Mouse (Mus musculus): Measurements from ENCODE around the gene Gm973. TPM values are rescaled to one million over a fixed set of nuclear protein-coding genes. Genes with fewer than 3 reads are reported as not detected.

The Gm973 gene
- polyA plus RNA-seq, 1 experiment: 6.4 TPM

DNA sequence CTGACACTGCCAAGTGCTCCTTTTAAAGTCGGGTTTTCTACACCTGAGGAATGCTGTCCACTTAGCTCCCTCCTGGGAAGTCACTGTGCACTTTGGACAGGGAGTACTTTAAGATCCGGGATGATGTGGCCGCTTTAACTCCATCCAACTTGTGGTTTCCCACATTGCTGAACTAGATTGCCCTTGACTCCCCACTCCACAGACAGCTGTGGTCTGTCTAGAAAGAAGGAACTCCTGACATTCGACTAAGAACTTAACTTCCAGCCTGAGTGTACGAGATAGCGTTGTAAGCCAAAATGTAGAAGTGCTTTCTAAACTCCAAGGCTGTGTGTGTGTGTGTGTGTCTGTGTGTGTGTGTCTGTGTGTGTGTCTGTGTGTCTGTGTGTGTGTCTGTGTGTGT is 34.2 kb downstream of the Gm973 start:
- TF ChIP-seq CTCF (IDR thresholded peaks at IDR 0.05; ENCODE audit: borderline replicate concordance, extremely low read depth, insufficient read depth, insufficient read length): no peak
- TF ChIP-seq POLR2A (IDR thresholded peaks at IDR 0.05; ENCODE audit: borderline replicate concordance, extremely low read depth, insufficient read depth, insufficient read length, poor library complexity, severe bottlenecking): no peak
- no peak for DNase-seq (ENCODE audit: low read depth)

GRCm38 (mm10) chr1:59550996-59551395 is 34.9 kb downstream of the Gm973 start:
- TF ChIP-seq POLR2A (IDR thresholded peaks at IDR 0.05; ENCODE audit: borderline replicate concordance, extremely low read depth, insufficient read depth, insufficient read length, poor library complexity, severe bottlenecking) (no peak), CTCF (IDR thresholded peaks at IDR 0.05; ENCODE audit: borderline replicate concordance, extremely low read depth, insufficient read depth, insufficient read length) (no peak)
- DNase-seq (ENCODE audit: low read depth): no peak

DNA sequence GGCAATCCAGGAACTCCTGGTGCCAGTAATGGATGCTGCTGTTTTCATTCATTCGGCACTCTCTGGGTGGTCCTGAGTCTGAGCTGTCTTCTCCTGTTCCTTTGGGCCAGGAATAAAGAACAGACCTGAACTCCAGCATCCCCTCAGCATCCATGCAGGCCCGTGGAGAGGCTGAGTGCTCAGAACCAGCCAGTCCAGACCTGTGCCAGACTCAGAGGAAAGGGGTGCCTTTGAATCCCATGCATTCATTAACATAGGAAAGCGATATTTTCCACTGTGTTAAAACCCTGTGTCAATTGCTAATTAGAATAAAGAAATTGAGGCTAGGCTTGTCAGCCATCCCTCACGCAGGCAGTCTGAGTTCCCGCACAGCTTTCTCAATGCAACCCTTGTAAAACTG is 37.6 kb downstream of the Gm973 start:
- peak; percentile 78 for DNase-seq (ENCODE audit: low read depth)

DNA sequence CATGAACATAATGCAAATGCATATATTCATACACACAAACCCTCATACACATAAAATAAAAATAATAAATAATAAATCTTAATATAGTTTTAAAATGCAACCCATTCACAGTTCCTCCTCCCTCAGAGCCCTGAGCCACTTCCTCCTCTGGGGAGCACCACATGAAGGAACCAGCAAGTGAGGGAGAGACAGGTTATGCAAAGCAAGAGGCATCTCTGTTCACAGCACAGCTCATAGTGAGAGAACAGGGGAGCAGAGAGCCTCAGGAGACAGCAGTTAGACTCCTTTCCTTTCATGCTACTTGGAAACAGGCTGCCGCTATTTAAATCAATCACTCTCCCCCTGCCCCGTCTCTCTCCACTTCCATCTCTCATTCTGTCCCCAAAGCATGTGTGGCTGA is 47.5 kb downstream of the Gm973 start:
- no peak for DNase-seq (ENCODE audit: low read depth)
- TF ChIP-seq POLR2A (IDR thresholded peaks at IDR 0.05; ENCODE audit: borderline replicate concordance, extremely low read depth, insufficient read depth, insufficient read length, poor library complexity, severe bottlenecking): no peak
- no peak for TF ChIP-seq CTCF (IDR thresholded peaks at IDR 0.05; ENCODE audit: borderline replicate concordance, extremely low read depth, insufficient read depth, insufficient read length)

More for the DNA sequence above, 37.6 kb downstream of the Gm973 start:
- TF ChIP-seq POLR2A (IDR thresholded peaks at IDR 0.05; ENCODE audit: borderline replicate concordance, extremely low read depth, insufficient read depth, insufficient read length, poor library complexity, severe bottlenecking) (no peak), CTCF (IDR thresholded peaks at IDR 0.05; ENCODE audit: borderline replicate concordance, extremely low read depth, insufficient read depth, insufficient read length) (no peak)

DNA sequence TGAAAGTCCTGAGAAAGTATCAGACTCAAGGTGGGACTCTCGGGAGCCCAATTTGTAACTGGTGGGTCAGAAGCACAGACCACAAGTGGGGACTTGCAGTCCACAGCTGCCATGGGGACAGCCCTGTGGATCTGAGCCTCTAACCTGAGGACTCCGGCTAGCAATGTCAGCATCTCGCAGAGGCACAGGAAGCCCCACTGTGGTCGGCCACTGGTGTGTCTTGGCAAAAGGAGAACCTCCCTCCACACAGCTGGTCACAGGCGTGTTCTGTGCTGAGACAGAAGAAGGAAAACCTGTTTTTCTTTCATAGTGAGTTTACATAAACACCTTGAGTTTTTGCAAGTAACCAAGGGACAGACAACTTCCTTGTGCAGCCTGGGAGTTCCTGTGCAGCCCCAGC is 49.7 kb downstream of the Gm973 start:
- TF ChIP-seq POLR2A (IDR thresholded peaks at IDR 0.05; ENCODE audit: borderline replicate concordance, extremely low read depth, insufficient read depth, insufficient read length, poor library complexity, severe bottlenecking) (no peak), CTCF (IDR thresholded peaks at IDR 0.05; ENCODE audit: borderline replicate concordance, extremely low read depth, insufficient read depth, insufficient read length) (no peak)
- DNase-seq (ENCODE audit: low read depth): no peak

DNA sequence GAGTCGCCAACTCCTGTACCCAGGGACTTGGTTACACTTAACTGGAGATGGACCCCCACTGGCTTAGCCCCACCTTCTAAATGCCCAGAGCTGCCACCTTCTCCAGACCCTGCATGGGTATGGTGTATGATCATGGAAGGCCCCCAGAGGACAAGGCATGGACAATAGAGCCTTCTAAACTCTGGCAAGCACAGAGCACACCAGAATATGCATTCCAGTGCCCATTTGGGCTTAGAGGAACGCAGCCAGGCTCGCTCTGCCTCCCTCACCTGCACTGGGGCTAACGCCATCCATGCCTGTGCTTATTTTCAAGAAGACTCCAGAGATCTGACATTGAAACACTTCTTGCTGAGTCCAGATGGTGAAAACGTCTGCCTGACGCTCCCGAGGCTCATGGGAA is 50.2 kb downstream of the Gm973 start:
- no peak for DNase-seq (ENCODE audit: low read depth)
- no peak for TF ChIP-seq CTCF (IDR thresholded peaks at IDR 0.05; ENCODE audit: borderline replicate concordance, extremely low read depth, insufficient read depth, insufficient read length)
- TF ChIP-seq POLR2A (IDR thresholded peaks at IDR 0.05; ENCODE audit: borderline replicate concordance, extremely low read depth, insufficient read depth, insufficient read length, poor library complexity, severe bottlenecking): no peak

DNA sequence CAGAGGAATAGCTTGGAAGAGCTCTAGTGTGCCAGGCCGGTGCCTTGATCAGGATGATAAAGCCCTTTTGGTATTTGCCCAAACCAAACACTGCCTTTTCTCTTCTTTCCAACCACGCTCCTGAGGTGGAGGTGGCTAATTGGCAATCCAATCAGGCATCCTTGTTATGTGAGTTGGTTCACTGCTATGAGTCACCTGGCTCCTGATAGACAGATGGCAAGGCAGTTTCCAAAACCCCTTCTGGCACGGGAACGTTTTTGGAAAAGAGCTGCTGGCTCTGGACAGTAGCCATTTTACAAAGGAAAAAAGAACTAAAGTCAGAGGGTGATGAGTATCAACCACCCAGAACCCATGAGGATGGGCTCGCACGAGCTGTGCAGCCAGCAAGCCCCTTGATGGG is 50.9 kb downstream of the Gm973 start:
- DNase-seq (ENCODE audit: low read depth): peak; percentile 73

DNA sequence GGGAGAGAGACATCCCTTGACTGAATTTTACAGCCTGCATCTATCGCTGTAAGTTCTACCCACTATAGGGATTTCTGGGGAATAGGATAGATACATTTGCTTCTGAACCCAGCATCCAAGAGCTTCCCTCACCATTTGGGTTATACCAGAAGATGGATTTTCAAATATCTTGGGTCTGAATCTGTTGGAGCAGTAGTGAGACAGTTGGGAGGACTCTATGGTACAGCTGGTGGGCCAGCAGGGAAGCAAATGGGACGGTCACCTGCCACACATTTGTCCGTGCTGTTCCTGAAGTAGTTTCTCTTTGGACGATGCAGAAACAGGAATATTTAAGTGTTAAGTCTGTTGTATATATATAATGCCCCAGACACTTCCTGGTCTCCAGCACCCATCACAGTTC is 51.5 kb downstream of the Gm973 start:
- no peak for TF ChIP-seq POLR2A (IDR thresholded peaks at IDR 0.05; ENCODE audit: borderline replicate concordance, extremely low read depth, insufficient read depth, insufficient read length, poor library complexity, severe bottlenecking)
- no peak for TF ChIP-seq CTCF (IDR thresholded peaks at IDR 0.05; ENCODE audit: borderline replicate concordance, extremely low read depth, insufficient read depth, insufficient read length)
- DNase-seq (ENCODE audit: low read depth): no peak

More for the DNA sequence above, 50.9 kb downstream of the Gm973 start:
- TF ChIP-seq CTCF (IDR thresholded peaks at IDR 0.05; ENCODE audit: borderline replicate concordance, extremely low read depth, insufficient read depth, insufficient read length) (no peak), POLR2A (IDR thresholded peaks at IDR 0.05; ENCODE audit: borderline replicate concordance, extremely low read depth, insufficient read depth, insufficient read length, poor library complexity, severe bottlenecking) (no peak)

GRCm38 (mm10) chr1:59568283-59568682 is 52.2 kb downstream of the Gm973 start:
- no peak for DNase-seq (ENCODE audit: low read depth)

GRCm38 (mm10) chr1:59569301-59569700 is 53.2 kb downstream of the Gm973 start:
- TF ChIP-seq POLR2A (IDR thresholded peaks at IDR 0.05; ENCODE audit: borderline replicate concordance, extremely low read depth, insufficient read depth, insufficient read length, poor library complexity, severe bottlenecking) (no peak), CTCF (IDR thresholded peaks at IDR 0.05; ENCODE audit: borderline replicate concordance, extremely low read depth, insufficient read depth, insufficient read length) (no peak)

More at GRCm38 (mm10) chr1:59568283-59568682, 52.2 kb downstream of the Gm973 start:
- TF ChIP-seq POLR2A (IDR thresholded peaks at IDR 0.05; ENCODE audit: borderline replicate concordance, extremely low read depth, insufficient read depth, insufficient read length, poor library complexity, severe bottlenecking): no peak
- TF ChIP-seq CTCF (IDR thresholded peaks at IDR 0.05; ENCODE audit: borderline replicate concordance, extremely low read depth, insufficient read depth, insufficient read length): no peak

GRCm38 (mm10) chr1:59570767-59571166 is 54.7 kb downstream of the Gm973 start:
- DNase-seq (ENCODE audit: low read depth): no peak
- no peak for TF ChIP-seq CTCF (IDR thresholded peaks at IDR 0.05; ENCODE audit: borderline replicate concordance, extremely low read depth, insufficient read depth, insufficient read length)
- no peak for TF ChIP-seq POLR2A (IDR thresholded peaks at IDR 0.05; ENCODE audit: borderline replicate concordance, extremely low read depth, insufficient read depth, insufficient read length, poor library complexity, severe bottlenecking)

More at GRCm38 (mm10) chr1:59569301-59569700, 53.2 kb downstream of the Gm973 start:
- DNase-seq (ENCODE audit: low read depth): no peak

GRCm38 (mm10) chr1:59571502-59571901 is 55.4 kb downstream of the Gm973 start:
- no peak for TF ChIP-seq CTCF (IDR thresholded peaks at IDR 0.05; ENCODE audit: borderline replicate concordance, extremely low read depth, insufficient read depth, insufficient read length)
- no peak for TF ChIP-seq POLR2A (IDR thresholded peaks at IDR 0.05; ENCODE audit: borderline replicate concordance, extremely low read depth, insufficient read depth, insufficient read length, poor library complexity, severe bottlenecking)
- DNase-seq (ENCODE audit: low read depth): no peak

All from brain, embryonic 14.5 days (tissue).